7 mouse cellular contexts compared by ENCODE assay signal in genomic region chr4:129621283-129621841, GRCm38 (mm10). TPM values are rescaled to one million over a fixed set of nuclear protein-coding genes. Genes with fewer than 3 reads are reported as not detected.
DNase-seq lines count a peak whose midpoint lies in the region; ATAC-seq and TF ChIP-seq lines count a peak whose summit lies in the region.

No protein-coding gene starts in this region.

- no peak overlapping the region for H3K4me3 ChIP-seq in heart, embryonic 12.5 days
- H3K4me3 ChIP-seq in stomach, postnatal 0 days (ENCODE audit: low read depth, low read length) = no peak overlapping the region

- WGBS in heart, embryonic 12.5 days = 63% methylated on average over 8 of the region's 8 CpGs
- 68% methylated on average over 8 of the region's 8 CpGs for WGBS in stomach, postnatal 0 days

- H3K9me3 ChIP-seq in heart, embryonic 12.5 days (replicated peaks) = no peaks in the 10 kb centered on the region
- H3K9me3 ChIP-seq in stomach, postnatal 0 days (ENCODE audit: control insufficient read depth, low read length) = no peaks in the 10 kb centered on the region

- H3K4me1 ChIP-seq in heart, embryonic 12.5 days (replicated peaks) = peaks cover 41% of the 10 kb centered on the region
- peaks cover 10% of the 10 kb centered on the region; the same call in 1 of the 2 replicates for H3K4me1 ChIP-seq in stomach, postnatal 0 days (replicated peaks; ENCODE audit: control insufficient read depth, insufficient read depth)

- peak; percentile 74 for DNase-seq in ovary, adult 18-20 months (ENCODE audit: low spot score)
- DNase-seq in ovary, postnatal 36 days (ENCODE audit: low spot score) = no peak
- DNase-seq in kidney, postnatal 10 days = peak; percentile 49
- no peak for DNase-seq in stomach, postnatal 0 days (ENCODE audit: low spot score)
- DNase-seq in Muller cell, postnatal 12 days (ENCODE audit: inconsistent ontology term) = no peak
- no peak for DNase-seq in frontal cortex, postnatal 36 days (ENCODE audit: low spot score in 2 of 2)

- TF ChIP-seq EP300 in stomach, postnatal 0 days (optimal IDR thresholded peaks at IDR 0.05) = no peak

- peaks cover 21% of the 10 kb centered on the region for H3K36me3 ChIP-seq in heart, embryonic 12.5 days
- H3K36me3 ChIP-seq in stomach, postnatal 0 days (ENCODE audit: control insufficient read depth, insufficient read depth, low read length) = no peaks in the 10 kb centered on the region

- no peak for TF ChIP-seq CTCF in stomach, postnatal 0 days (IDR thresholded peaks at IDR 0.05; ENCODE audit: low read depth)

- H3K27me3 ChIP-seq in heart, embryonic 12.5 days (replicated peaks) = no peaks in the 10 kb centered on the region
- H3K27me3 ChIP-seq in stomach, postnatal 0 days (ENCODE audit: control insufficient read depth, insufficient read depth, low read length) = no peaks in the 10 kb centered on the region

- no peak overlapping the region for H3K9ac ChIP-seq in heart, embryonic 12.5 days
- H3K9ac ChIP-seq in stomach, postnatal 0 days (ENCODE audit: low read length) = peak overlapping the region; percentile 8; the same call in 1 of the 2 replicates

- H3K4me2 ChIP-seq in heart, embryonic 12.5 days = peak overlapping the region; percentile 25; the same call in 1 of the 2 replicates
- peak overlapping the region; percentile 6; the same call in 1 of the 2 replicates for H3K4me2 ChIP-seq in stomach, postnatal 0 days (replicated peaks; ENCODE audit: low read depth)

- peak overlapping the region; percentile 67 for H3K27ac ChIP-seq in heart, embryonic 12.5 days (ENCODE audit: poor library complexity, severe bottlenecking)
- H3K27ac ChIP-seq in stomach, postnatal 0 days (replicated peaks) = peak overlapping the region; percentile 45

- ATAC-seq in heart, embryonic 12.5 days (ENCODE audit: insufficient number of reproducible peaks, low FRiP score) = no peak
- no peak for ATAC-seq in stomach, postnatal 0 days (ENCODE audit: low FRiP score, low TSS enrichment)

RNA-seq across cellular contexts. Expression of gene Ccdc28b, which starts 2.4 kb away (rescaled TPM):
- polyA plus RNA-seq in heart, embryonic 12.5 days (2016; fragmentation: Nextera tagmentation; extraction: Ambion mirVana) = 42.3 and 44.2 TPM in 2 replicates
- polyA plus RNA-seq in stomach, postnatal 0 days (2015; fragmentation: Nextera tagmentation; extraction: Ambion mirVana) = 34.2 and 40.2 TPM in 2 replicates

RNA-seq across cellular contexts. Expression of gene Iqcc, which starts 2.5 kb away (rescaled TPM):
- 18.6 and 20.0 TPM in 2 replicates for polyA plus RNA-seq in heart, embryonic 12.5 days (2016; fragmentation: Nextera tagmentation; extraction: Ambion mirVana)
- polyA plus RNA-seq in stomach, postnatal 0 days (2015; fragmentation: Nextera tagmentation; extraction: Ambion mirVana) = 15.8 and 16.1 TPM in 2 replicates

RNA-seq across cellular contexts. Expression of gene Dcdc2b, which starts 7.3 kb away (rescaled TPM):
- 0.82 and 1.4 TPM in 2 replicates for polyA plus RNA-seq in heart, embryonic 12.5 days (2016; fragmentation: Nextera tagmentation; extraction: Ambion mirVana)
- polyA plus RNA-seq in stomach, postnatal 0 days (2015; fragmentation: Nextera tagmentation; extraction: Ambion mirVana) = 0.65 and 0.75 TPM in 2 replicates

RNA-seq across cellular contexts. Expression of gene Txlna, which starts 19.5 kb away (rescaled TPM):
- 58.8 and 59.4 TPM in 2 replicates for polyA plus RNA-seq in heart, embryonic 12.5 days (2016; fragmentation: Nextera tagmentation; extraction: Ambion mirVana)
- 23.5 and 23.6 TPM in 2 replicates for polyA plus RNA-seq in stomach, postnatal 0 days (2015; fragmentation: Nextera tagmentation; extraction: Ambion mirVana)

RNA-seq across cellular contexts. Expression of gene Tmem234, which starts 20.9 kb away (rescaled TPM):
- polyA plus RNA-seq in heart, embryonic 12.5 days (2016; fragmentation: Nextera tagmentation; extraction: Ambion mirVana) = 139 and 153 TPM in 2 replicates
- polyA plus RNA-seq in stomach, postnatal 0 days (2015; fragmentation: Nextera tagmentation; extraction: Ambion mirVana) = 168 and 169 TPM in 2 replicates

Comparison
In these comparisons a context has a peak if more than half of its experiments do, and no peak if none do; other contexts are left out.
1. DNase-seq: peak in ovary, adult 18-20 months (single experiment) and kidney, postnatal 10 days (single experiment); none in ovary, postnatal 36 days (single experiment), stomach, postnatal 0 days (single experiment), Muller cell, postnatal 12 days (single experiment) and frontal cortex, postnatal 36 days (0 of 2).